ENCODE assay signal across 6 mouse cellular contexts in the genomic region with DNA sequence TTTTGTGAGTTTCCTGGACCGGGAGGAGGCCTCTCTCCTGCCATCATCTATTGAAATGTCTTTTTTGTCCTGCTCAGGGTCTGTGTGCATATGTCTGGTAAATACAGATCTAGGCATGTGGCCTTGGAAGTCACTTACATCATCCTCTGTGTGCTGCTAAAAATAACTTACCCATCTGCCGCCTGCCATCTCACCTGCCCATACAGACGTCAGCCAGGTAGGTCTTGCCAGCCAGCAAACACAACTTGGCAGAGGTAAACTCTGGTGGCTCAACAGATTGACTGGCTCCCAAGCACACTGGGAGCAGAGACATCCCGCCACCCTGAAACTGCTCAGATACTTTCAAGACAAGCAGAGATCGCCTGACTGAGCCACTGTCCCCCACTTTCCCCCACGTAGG.
"Had no signal": no experiment of that assay in that cellular context is flagged by ENCODE, and none has a peak within 500 bp of the region (broad histone marks: within the 10 kb centered on the region; RNA-seq: fewer than 3 reads in every experiment).

No protein-coding gene starts in this region.

- DNase-seq: kidney, postnatal 14 days; left cerebral cortex, postnatal 4 days; liver, embryonic 13.5 days; liver, postnatal 0 days; lung, postnatal 14 days; right cerebral cortex, postnatal 25 days had no signal
